Mouse (Mus musculus) myocyte (in vitro differentiated cells): ENCODE measurements at regions not wholly inside any gene's neighbourhood (a gene's known extent, or its start where the extent isn't known, plus 50 kb on each side); places are given as distances from the start of the nearest gene placed in this dataset.

Experiments
- CEBPB ChIP-seq: IDR thresholded peaks from 2 replicates; pipeline ENCODE4 v1.6.1; 2011; ENCODE audit warnings: mild to moderate bottlenecking, moderate library complexity; ENCODE audit not compliant: poor library complexity, insufficient read depth, severe bottlenecking
- E2F4 ChIP-seq: IDR thresholded peaks from one replicate; pipeline ENCODE4 v1.6.1; 2011; ENCODE audit warnings: mild to moderate bottlenecking, control low read depth, moderate library complexity; ENCODE audit not compliant: insufficient read depth
- MAX ChIP-seq: IDR thresholded peaks from one replicate; pipeline ENCODE4 v1.6.1; 2011; ENCODE audit warnings: low read depth, mild to moderate bottlenecking, control low read depth
- MYOG ChIP-seq, 3 experiments: IDR thresholded peaks; one replicate each; pipeline ENCODE4 v1.6.1; 2011; ENCODE audit warnings: control low read depth in 2 of 3, low read depth in 2 of 3, mild to moderate bottlenecking in 2 of 3; ENCODE audit not compliant: insufficient read length in 2 of 3, control insufficient read depth in 1 of 3, insufficient read depth in 1 of 3
- POLR2A ChIP-seq: IDR thresholded peaks from one replicate; pipeline ENCODE4 v1.6.1; 2011; ENCODE audit warnings: low read depth, mild to moderate bottlenecking, control low read depth, moderate library complexity; ENCODE audit not compliant: insufficient read length
- POLR2AphosphoS2 ChIP-seq: IDR thresholded peaks from one replicate; pipeline ENCODE4 v1.6.1; 2011; ENCODE audit warnings: low read depth, control low read depth; ENCODE audit not compliant: insufficient read length
- REST ChIP-seq: IDR thresholded peaks from one replicate; pipeline ENCODE4 v1.6.1; 2011; ENCODE audit warnings: mild to moderate bottlenecking, control low read depth, moderate library complexity; ENCODE audit not compliant: insufficient read depth, insufficient read length
- TCF12 ChIP-seq: IDR thresholded peaks from one replicate; pipeline ENCODE4 v1.6.1; 2011; ENCODE audit warnings: mild to moderate bottlenecking, control low read depth; ENCODE audit not compliant: poor library complexity, insufficient read depth, severe bottlenecking
- USF1 ChIP-seq: IDR thresholded peaks from one replicate; pipeline ENCODE4 v1.6.1; 2011; ENCODE audit warnings: low read depth, mild to moderate bottlenecking, control low read depth, moderate library complexity

DNA sequence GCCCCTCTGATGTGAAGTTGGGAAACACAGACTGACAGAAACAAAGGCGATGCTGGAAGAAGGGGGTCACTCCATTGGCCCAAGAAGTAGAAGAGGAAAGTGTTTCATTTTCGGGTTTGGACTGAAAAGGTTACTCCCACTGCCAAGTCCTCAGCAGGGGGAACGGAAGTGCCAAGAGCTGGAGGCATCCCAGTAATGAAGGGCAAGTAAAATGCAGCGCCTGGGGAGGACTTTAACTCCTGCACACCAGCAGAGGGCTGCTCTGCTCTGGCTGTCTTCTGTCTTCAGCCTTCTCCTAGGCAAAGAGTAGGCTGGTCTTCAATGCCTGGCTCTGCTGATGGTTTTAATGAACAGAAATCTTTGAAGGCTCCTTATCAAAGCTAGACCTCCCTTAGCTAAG, 68.3 kb upstream of the Thumpd2 start:
- TF ChIP-seq POLR2A (no peak), POLR2AphosphoS2 (no peak), E2F4 (no peak), CEBPB (no peak), USF1 (no peak), MYOG (IDR thresholded peaks at IDR 0.05; ENCODE audit: control insufficient read depth in 1 of 3, insufficient read depth in 1 of 3, insufficient read length in 2 of 3, low read depth in 2 of 3) (no peak), TCF12 (no peak), REST (no peak), MAX (no peak)
